Mouse (Mus musculus) right cerebral cortex, postnatal 10 days (tissue): Measurements from ENCODE around the gene Tbc1d2b.
A peak's percentile ranks its signal among the peaks of the same experiment; 100 is the strongest.

ENCODE experiments used
- DNase-seq, 2 experiments: peaks; one replicate each; pipeline ENCODE4 v3.0.0; 2021; ENCODE audit warnings: low spot score in 2 of 2

Gene Tbc1d2b

DNA sequence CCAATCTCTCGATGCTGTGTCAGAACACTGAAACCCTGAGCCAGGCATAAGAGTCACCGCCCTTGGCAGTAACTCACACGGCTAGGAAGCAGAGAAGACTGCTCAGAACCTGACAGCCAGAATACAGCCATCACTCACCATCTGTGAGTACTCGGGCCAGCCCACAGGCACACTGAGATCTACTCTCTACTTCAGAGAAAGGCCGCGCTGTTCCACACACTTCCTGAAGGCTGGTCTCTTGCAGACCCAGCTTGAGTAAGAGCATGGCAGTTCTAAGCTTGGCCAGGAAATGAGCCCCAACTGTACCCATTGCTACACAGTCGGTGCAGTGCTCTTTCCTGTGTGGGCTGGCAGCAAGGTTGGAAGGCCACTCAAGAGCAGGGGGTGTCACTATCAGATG, 27.7 kb downstream of the Tbc1d2b start:
- DNase-seq: no peak

- no peak for DNase-seq
Measured at GRCm38 (mm10) chr9:90242291-90242690, 28.3 kb downstream of the Tbc1d2b start.

DNA sequence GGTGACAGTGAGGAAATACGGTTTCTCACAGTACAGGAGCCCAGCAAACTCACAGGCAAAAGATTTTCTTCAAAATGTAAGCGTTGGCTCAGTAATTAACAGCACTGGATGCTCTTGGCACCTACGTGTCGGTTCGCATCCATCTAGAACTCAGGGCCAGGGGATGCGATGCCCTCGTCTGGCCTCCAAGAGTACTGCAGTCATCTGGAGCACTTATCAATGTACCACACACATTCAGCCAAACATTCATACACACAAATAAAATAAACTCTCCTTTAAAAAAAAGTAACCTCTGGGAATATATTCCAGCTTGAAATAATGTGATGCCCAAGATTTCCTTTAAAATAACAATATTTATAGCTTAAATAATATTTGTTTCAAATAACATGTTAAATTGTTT, 29.0 kb downstream of the Tbc1d2b start:
- DNase-seq: no peak

DNA sequence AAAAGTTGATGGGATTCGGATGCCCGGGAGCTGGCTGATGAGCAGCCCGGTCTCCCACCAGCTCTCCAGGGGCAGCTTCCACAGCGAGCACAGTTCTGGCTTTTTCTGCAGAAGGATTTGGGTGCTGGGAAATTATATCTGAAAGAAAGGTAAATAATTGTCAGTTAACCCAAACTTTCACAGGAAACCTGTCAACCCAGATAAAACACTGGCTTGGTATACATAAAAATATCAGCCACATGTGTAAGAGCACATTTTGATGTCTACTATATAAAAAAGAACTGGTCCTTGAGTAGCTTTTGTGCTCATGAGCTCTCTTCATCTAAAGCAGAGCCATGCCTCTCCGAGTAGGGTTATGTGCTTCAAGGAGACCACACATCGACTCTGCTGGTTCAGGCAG, 29.6 kb downstream of the Tbc1d2b start:
- DNase-seq: no peak

DNA sequence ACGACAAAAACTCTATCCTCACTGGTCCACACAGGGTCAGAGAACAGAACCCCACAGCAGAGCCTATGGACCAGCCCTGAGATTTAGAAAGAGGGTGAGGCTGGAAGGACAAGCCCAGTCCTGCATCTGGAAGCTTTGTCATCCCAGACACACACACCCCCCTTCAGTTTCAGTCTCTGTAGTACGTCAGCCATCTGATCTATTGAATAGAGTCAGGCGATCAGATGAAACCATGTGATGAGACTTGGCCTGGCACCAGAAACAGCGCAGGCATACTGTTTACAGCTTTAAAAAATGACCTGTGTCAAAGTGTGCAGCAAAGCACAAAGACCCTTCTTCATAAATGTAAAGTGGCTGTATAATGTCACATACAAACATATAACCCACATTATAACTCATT, 30.0 kb downstream of the Tbc1d2b start:
- DNase-seq: no peak

DNA sequence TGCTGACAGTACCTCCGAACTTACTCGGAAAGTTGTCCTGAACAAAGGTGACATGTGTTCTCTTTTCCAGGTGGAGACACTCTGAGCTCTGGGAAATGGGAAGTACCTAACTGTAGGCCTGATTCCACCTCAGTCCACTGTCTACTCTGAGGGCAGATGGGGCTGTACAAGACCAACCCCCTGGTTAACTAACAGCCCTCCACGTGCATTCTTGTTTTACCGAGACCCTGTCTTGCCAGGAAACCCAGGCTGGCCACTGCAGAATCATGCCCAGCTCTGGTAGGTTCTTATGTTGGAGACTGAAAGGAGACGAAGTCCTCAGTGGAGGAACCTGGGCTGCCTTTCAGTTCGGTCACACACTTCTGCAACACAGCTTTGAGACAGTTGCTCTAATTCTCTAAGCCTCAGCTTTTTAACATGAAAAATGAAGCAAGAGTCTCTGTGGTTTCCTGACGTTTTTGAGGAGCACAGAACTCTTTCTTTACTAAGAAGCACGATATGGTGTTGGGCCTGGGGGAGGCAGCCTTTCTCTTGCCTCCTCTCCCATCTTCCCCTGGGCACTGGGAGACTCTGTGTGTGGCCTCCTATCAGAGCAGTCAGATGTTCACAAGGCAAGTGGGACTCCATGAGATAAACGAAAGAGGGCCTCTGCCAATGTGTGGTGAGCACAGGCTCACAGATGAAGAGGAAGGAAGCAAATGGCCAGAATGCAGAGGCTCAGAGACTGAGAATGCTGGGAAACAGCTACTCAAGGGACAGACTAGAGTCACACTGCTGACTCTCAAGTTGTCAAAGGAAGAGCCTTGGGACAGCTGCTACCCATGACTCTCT, 33.2 kb downstream of the Tbc1d2b start:
- DNase-seq: no peak

DNA sequence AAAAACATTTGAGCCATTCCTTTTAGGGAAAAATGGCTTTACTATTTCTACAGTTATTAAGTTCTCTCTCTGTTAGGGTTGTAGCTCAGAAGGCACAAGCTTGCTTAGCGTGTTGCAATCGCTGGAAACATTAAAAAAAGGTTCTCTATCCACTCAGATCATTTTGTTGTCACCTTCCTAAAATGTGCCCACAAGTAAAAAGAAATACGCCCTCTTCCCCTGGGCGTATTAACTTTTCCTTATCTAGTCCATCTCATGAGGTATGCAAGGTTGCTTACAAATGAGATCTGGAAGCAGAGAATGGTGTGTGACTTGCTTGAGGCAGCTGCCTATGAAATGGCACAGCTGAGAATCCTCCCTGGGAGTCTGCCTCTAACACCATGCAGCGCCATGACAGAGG, 33.8 kb downstream of the Tbc1d2b start:
- DNase-seq: no peak

- DNase-seq: no peak
Measured at GRCm38 (mm10) chr9:90235258-90235882, 35.2 kb downstream of the Tbc1d2b start.

- no peak for DNase-seq
Measured at GRCm38 (mm10) chr9:90234786-90235185, 35.8 kb downstream of the Tbc1d2b start.

GRCm38 (mm10) chr9:90233906-90234419, 36.6 kb downstream of the Tbc1d2b start:
- no peak for DNase-seq

GRCm38 (mm10) chr9:90232781-90233690, 37.6 kb downstream of the Tbc1d2b start:
- DNase-seq: no peak

DNA sequence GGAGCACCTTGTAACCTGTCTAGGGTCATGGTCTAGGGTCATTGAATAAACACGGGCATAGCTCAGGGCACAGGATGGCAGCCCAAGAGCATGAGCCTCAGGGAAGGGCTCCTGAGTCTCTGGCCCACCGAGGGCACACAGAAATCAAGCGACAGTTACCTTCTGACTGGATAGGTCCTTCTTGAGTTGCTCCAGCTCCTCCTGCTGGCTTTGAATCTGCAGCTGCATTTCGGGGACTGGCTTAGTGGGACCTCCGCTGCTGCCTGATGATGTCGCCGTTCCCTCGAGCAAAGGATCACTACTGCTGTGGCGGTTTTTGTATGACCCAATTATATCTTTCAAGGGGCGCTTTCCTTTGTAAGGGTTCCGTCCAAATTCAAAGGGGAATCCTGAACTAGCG, 43.4 kb downstream of the Tbc1d2b start:
- DNase-seq: no peak

DNA sequence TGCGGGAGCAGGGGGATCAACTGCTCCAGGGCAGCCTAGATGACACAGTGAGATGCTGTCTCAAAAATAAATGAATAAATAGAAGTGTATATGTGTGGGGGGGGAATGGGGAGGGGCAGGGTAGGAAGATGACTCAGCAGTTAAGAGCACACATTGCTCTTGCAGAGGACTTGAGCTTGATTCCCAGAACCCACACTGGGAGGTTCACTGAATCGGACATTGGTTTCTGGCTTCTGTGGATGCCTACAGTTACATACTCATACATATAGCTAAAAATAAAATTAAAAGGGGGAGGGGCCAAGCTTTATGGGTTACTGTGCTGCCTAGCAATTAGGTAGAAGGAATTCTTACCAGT, 43.9 kb downstream of the Tbc1d2b start:
- no peak for DNase-seq

GRCm38 (mm10) chr9:90226081-90226741, 44.4 kb downstream of the Tbc1d2b start:
- DNase-seq: no peak

DNA sequence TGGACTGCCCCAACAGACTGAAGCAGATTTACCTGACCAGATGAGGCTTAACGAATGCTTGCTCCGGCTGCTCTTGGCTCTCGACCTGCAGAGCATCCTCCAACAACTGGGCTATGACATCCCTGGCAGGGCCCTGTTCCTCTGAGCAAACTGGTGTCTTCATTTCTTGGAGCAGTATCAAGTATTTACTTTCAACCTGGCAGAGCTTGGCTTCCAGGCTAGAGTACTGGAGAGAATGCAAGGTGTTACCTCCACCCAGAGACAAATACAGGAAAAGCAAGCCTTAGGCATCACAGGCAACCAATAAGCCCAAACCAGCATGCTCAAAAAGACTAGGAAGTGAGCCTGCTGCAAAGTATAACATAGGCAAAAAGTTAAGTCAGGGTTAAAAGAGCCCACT, 48.3 kb downstream of the Tbc1d2b start:
- DNase-seq: no peak

GRCm38 (mm10) chr9:90217501-90217900, 53.1 kb downstream of the Tbc1d2b start:
- DNase-seq: no peak

GRCm38 (mm10) chr9:90216259-90217001, 54.2 kb downstream of the Tbc1d2b start:
- no peak for DNase-seq

DNA sequence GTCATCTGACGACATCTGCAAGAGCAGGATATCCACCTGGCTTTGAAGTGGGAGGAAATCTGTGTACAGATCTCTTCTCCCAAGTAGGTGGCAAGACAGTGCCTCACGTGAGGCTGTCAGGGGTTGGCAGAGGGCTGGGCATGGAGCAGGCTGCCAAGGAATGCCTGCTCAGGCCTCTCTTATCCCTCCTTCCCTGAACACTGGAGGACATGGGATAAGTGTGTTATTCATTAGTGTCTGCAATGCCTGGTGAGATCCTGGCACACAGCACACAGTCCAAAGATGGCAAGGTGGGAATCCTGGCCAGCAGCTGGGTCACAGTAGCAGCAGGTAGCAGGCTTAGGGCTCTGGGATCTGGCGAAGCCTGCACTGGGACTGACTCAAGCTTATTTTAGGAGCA, 57.5 kb downstream of the Tbc1d2b start:
- no peak for DNase-seq

DNA sequence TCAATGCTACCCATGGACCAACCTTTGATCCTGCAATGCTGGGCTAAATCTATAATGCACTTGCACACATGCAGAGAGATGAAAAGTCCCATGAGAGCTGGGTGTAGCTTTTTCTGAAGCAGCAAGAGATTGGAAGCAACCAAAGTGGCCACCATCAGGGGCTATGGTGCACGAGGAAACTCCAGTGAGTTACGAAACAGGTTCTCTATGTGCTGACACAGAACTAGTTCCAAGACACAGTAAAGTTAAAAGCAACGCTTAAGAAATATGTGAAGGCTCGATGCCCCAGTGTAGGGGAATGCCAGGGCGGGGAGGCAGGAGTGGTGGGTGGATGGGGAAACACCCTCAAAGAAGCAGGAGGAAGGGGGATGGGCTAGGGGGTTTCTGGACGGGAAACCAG, 61.9 kb downstream of the Tbc1d2b start:
- DNase-seq: no peak

GRCm38 (mm10) chr9:90207808-90208207, 62.8 kb downstream of the Tbc1d2b start:
- DNase-seq: no peak

GRCm38 (mm10) chr9:90206500-90206899, 64.1 kb downstream of the Tbc1d2b start:
- peak; percentile 69 to 85 for DNase-seq
